Mouse (Mus musculus): ENCODE results near the gene Tmem183a. TPM values are rescaled to one million over a fixed set of nuclear protein-coding genes. Genes with fewer than 3 reads are reported as not detected.
A peak's percentile ranks its signal among the peaks of the same experiment; 100 is the strongest.

Tmem183a gene
- total RNA-seq, 2 experiments from 2014 or later, result 70.5 to 75.0 TPM

DNA sequence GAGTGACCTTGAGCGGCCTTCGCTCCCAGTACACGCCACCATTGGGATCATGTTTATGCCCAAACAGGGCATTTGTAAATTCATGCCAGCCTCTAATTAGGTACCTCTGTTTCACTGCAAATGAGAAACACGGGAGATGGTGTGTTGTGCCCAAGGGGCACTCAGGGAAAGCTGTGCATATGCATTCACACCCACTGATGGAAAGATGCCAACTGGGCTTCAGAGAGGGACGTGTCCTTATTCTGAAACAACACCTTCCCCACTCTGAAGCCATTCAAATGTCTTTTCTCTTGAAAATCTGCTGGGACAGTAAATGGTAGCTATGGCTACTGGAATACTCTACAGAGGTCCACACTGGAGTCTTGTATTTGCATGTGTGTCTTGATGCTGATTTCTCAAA, 43.5 kb downstream of the Tmem183a start:
- DNase-seq, result no peak

DNA sequence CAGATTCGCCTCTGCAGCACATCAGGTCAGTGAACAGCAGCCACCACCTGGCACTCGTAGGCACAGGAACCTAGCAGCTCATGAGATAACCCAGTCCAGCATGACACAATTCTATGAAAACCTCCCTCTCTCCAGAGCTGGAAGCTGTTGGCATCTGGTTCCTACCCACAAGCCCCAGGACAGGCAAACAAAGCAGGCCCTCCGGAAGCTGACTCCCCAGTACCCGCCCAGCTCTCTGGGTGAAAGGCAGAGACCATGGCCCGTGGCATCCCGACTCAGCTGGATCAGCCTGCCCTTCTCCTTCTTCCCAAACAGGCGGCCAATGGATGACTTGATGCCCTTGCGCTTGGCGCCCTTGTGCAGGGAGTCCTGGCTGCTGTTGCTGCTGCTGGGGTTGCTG, 45.4 kb downstream of the Tmem183a start:
- no peak for DNase-seq

DNA sequence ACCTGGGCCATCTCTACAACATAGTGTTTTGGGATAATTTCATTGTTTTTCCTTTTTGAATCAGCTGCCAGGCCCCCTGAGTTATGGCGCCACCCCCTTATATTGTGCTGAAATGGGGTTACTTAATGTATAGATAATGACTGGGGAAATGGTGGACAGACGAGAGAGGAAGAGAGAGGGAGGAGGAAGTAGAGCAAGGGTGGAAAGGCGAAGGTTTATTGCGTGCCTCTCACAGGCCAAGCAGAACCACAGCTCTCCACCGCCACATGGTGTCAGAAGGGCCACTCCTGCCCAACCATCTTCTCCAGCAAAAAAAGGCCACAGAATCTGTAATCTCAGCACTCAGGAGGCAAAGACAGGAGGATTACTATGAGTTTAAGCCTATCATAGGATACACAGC, 46.6 kb downstream of the Tmem183a start:
- DNase-seq, result no peak

DNA sequence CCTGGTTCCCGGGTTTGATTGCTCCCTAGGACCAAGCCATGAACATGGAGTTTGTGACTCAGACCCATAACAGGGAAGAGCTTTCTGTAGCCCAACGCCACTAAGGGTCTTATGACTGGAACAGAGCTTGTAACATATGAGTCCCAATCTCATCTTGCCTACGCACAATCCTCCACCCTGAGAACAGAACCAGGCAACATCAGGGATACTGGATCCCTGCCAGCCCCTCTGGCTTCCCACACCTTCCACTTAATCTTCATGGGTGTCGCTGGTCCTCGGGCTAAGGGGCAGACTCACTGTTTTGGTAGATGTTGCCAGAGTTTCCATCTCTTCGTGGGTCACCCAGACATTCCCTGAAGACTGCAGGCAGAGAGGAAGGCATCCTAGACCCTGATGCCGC, 50.0 kb downstream of the Tmem183a start:
- DNase-seq, result peak in 1 of 2 experiments; percentile 42

DNA sequence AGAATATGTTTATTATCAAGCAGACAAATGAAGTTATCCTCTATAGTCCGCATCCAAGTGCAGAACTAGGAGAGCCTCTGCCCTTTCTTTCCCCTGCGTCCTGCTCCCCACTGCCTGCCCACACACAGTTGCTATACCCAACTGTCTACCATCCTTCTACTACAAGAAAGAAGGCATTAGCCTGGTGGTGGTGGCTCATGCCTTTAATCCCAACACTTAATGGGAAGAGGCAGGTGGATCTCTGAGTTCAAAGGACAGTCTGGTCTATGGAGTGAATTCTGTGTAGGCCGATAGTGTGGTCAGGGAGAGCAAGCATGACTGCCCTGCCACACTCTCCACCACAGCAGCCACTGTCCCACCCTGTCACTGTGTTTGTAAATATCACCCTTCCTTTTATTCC, 51.0 kb downstream of the Tmem183a start:
- DNase-seq, result no peak

DNA sequence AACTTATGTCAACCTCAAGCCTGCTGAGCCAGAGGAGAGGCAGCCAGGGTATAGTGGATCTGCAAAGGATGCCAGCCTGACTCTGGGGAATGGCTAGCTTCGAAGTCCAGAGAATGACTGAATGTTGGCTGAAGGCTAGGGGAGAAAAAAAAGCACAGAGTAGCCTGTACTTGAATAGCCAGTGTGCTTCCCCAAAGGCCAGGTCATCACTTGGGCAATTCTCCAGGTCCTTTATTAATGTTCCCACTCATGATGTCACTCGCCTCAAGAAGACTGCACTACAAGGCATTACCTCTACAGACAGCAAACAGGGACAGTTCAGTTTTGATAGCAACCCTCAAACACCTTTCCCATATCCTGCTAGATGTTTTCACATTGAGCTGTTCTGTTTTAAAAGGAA, 51.5 kb downstream of the Tmem183a start:
- no peak for DNase-seq

DNA sequence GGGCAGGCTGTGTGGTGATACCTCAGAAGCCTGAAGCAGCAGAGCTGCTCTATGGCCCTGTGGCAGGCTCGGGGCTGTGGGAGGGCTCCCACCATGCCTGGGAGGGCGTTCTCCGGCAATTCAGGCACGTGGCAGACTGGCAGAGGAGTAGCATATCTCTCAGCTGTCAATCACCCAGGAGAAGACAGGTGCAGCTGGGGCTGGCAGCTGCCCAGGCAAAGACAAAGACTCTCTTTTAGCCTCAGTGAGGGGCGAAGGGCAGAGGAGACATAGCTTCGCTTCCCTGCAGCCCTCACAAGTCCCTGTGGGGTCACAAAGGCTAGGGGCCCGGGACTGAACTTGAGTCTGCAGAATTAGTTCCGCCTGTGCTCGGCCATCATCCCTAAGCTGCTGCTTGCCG, 54.4 kb downstream of the Tmem183a start:
- DNase-seq, result no peak

DNA sequence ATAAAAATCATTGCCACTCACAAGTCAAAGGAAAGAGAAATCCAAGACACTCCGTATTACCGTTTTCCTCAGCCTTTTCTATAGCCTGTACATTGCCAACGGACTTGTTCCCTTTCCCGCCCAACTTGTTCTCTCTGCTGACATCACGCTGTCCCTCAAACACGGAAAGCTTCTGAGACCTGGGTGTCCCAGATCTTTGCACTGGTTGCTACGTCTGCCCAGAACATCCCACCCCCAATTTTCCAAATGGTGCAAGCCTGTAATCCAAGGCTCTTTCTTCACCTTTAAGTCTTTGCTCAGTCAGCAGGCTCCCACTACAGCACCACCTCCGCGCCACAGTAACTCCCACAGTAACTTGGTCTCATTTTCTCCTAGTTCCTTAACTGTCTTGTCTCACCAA, 56.8 kb downstream of the Tmem183a start:
- DNase-seq, result no peak

DNA sequence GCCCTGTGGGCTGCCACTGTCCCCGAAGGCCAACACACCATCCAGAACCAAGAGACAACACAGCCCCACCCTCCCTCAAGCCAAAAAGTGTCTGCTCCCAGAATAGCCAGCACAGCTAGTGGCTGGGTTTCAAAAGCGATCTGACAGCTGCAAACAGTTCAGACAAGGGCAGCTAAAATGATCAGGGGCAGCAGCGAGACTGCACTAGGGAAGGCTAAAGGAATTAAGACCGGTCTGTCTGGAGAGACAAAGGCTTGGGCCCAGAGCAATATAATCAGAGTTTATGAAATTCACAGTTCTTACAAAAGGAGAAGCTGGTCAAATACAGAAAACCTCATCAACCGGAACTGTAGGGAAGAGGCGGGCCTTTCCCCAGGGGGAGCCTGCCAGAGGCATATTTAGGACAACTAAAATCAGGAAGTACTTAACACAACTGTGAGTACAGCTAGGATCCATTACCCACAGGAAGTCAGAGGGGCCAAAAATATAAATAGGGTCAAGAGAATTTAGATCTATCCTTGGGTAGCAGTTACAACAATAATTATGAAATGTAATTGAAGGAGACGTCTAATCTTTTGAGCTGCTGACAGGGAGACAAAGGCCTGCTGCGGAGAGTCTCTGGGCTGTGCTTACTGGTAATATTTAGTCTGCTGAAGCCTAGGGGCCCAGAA, 59.1 kb downstream of the Tmem183a start:
- DNase-seq, result no peak

DNA sequence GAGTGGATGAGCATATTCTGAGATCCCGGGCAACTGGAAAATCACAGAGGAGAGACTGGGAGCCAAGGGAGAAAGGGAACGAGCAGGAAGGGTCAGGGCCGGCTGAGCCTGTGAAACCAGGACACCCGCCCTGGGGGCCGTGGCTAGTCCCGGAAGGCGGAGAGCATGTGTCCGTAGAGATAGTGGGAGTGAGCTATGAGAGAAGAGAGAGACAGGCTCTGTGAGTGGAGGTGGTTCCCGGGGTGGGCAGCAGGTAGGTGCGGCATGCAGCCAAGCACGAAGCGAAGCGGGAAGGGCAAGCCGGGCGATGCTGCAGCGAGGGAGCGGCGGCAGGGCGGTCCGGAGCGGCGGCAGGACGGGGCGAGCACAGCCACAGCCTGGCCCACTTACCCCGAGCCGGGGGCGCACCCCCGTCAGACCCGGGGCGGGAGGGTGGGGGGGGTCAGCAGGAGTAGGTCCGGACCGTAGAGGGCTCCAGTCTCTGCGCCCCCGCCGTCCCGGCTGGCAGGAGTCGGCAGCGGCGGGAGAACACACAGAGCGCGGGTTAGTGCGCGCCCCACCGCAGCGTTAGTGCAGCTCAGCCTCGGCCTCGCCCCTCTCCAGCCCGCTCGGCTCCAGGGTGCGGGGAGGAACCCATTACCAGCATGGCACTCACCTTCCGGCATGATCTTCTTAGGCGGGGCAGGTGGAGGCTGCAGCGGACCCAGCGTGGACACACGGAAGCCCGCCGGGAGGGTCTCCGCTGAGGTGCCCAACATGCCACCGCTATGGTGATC, 63.0 kb downstream of the Tmem183a start:
- DNase-seq, result no peak

DNA sequence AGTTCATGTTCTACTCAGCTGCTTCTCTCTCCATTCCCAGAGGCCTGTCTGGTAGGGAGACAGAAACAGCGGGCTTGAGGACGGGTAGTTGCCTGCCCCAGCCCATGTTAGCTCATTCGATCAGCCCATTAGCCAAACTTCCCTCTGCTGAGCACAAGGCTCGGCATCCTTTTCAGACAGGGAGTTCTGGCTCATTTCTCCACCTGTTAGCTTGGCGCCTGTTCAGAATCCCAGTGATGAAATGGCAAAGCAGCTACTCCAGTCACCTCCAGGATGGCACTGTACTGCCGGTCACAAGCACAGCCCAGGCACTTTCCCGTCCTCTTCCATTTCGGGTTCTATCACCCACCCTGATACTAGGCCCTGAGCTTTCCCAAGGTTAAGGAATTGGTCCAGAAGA, 64.5 kb downstream of the Tmem183a start:
- DNase-seq, result peak; percentile 58 to 66

Other genes starting within 250 kb of the Tmem183a start
- 10 to 100 TPM; 11.3 to 13.8 TPM for gene Chil1, start 179.8 kb downstream of the Tmem183a start, total RNA-seq (2021)
- under 1 TPM; 0.28 to 0.30 TPM for gene Mybph, start 168.5 kb downstream of the Tmem183a start, total RNA-seq (2021)
- gene Adora1, start 126.5 kb downstream of the Tmem183a start, total RNA-seq (2021), result 100 to 1,000 TPM; 216 to 224 TPM
- gene Myog, start 72.0 kb downstream of the Tmem183a start, total RNA-seq (2021), result not detected
- gene Ppfia4, start 29.1 kb downstream of the Tmem183a start, total RNA-seq (2021), result 10 to 100 TPM; 68.8 to 70.0 TPM
- gene 4933406M09Rik, start 24.0 kb upstream of the Tmem183a start, total RNA-seq (2021), result not detected
- 10 to 100 TPM; 27.2 to 29.4 TPM for gene Cyb5r1, start 43.6 kb upstream of the Tmem183a start, total RNA-seq (2021)
- gene Adipor1, start 53.4 kb upstream of the Tmem183a start, total RNA-seq (2021), result 10 to 100 TPM; 57.5 to 57.7 TPM
- gene Klhl12, start 93.6 kb upstream of the Tmem183a start, total RNA-seq (2021), result 10 to 100 TPM; 43.8 to 44.9 TPM
- 10 to 100 TPM; 25.2 to 26.1 TPM for gene Rabif, start 132.7 kb upstream of the Tmem183a start, total RNA-seq (2021)
- gene Mgat4e, start 187.7 kb upstream of the Tmem183a start, total RNA-seq (2021), result not detected
- 10 to 100 TPM; 72.0 to 73.4 TPM for gene Kdm5b, start 198.2 kb upstream of the Tmem183a start, total RNA-seq (2021)

Measured in layer of hippocampus, postnatal 36 days (tissue).